Comparison of ENCODE assay signal across 19 mouse cellular contexts in the genomic region with DNA sequence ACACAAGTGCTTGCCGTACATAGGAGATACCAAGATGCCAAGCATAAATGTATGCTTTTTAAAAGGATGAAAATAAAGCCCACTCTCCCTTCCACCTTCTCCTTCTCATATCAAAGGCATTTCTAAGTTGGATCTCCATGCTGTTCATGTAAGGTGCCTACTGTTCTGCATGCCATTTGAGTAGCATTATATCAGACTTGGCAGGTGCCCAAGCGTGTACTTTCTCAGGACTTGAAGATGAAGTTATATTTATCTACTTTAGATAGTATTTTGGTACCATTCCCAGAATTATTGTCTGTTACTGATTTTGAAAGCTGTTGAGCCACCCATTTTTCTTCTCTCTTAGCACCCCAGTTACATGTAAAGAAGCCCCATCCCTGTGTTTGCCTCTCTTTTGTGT. TPM values are rescaled to one million over a fixed set of nuclear protein-coding genes. Genes with fewer than 3 reads are reported as not detected.
A peak's percentile ranks its signal among the peaks of the same experiment; 100 is the strongest.
DNase-seq lines count a peak whose midpoint lies in the region; ATAC-seq lines count a peak whose summit lies in the region.
"Had no signal": no experiment of that assay in that cellular context is flagged by ENCODE, and none has a peak within 500 bp of the region (broad histone marks: within the 10 kb centered on the region; RNA-seq: fewer than 3 reads in every experiment).

No protein-coding gene starts in this region.

- no peak overlapping the region for H3K27ac ChIP-seq in heart, embryonic 11.5 days (ENCODE audit: low read depth, low read length)
- H3K27ac ChIP-seq: embryonic facial prominence, embryonic 15.5 days; forebrain, embryonic 15.5 days; heart, adult 2 months; lung, embryonic 15.5 days; midbrain, embryonic 10.5 days had no signal

- DNase-seq in heart, postnatal 4 days: peak; percentile 22
- peak; percentile 71 for DNase-seq in layer of hippocampus, adult 9-11 months
- peak; percentile 79 for DNase-seq in right cerebral cortex, postnatal 14 days
- no peak for DNase-seq in spleen, postnatal 10 days (ENCODE audit: low spot score in 2 of 2)
- DNase-seq in ovary, postnatal 14 days (ENCODE audit: low spot score): no peak
- DNase-seq in adrenal gland, adult 18-20 months (ENCODE audit: low spot score in 2 of 2): no peak
- DNase-seq: B cell, adult 2 months; cerebellum, adult 9-11 months; heart, adult 2 months; kidney, postnatal 4 days; thymus, postnatal 14 days had no signal

- 74% methylated on average over 2 of the region's 2 CpGs for WGBS in heart, embryonic 11.5 days (ENCODE audit: insufficient replicate concordance)

- no peaks in the 10 kb centered on the region for H3K36me3 ChIP-seq in heart, embryonic 11.5 days (ENCODE audit: control insufficient read depth, insufficient read depth, low read length)
- H3K36me3 ChIP-seq: lung, embryonic 15.5 days had no signal

- H3K27me3 ChIP-seq in heart, embryonic 11.5 days (ENCODE audit: control insufficient read depth, insufficient read depth, low read length): no peaks in the 10 kb centered on the region
- H3K27me3 ChIP-seq: embryonic facial prominence, embryonic 15.5 days; forebrain, embryonic 15.5 days; lung, embryonic 15.5 days had no signal

- H3K4me1 ChIP-seq in heart, embryonic 11.5 days (ENCODE audit: control insufficient read depth, insufficient read depth, low read length): no peaks in the 10 kb centered on the region
- H3K4me1 ChIP-seq: embryonic facial prominence, embryonic 15.5 days; forebrain, embryonic 15.5 days; lung, embryonic 15.5 days; midbrain, embryonic 10.5 days had no signal

- no peak overlapping the region for H3K4me2 ChIP-seq in heart, embryonic 11.5 days
- H3K4me2 ChIP-seq: embryonic facial prominence, embryonic 15.5 days; forebrain, embryonic 15.5 days; lung, embryonic 15.5 days had no signal

- H3K9ac ChIP-seq in heart, embryonic 11.5 days (ENCODE audit: low read depth, low read length): no peak overlapping the region
- H3K9ac ChIP-seq: embryonic facial prominence, embryonic 15.5 days; forebrain, embryonic 15.5 days; lung, embryonic 15.5 days had no signal

- ATAC-seq in heart, embryonic 11.5 days (replicated peaks; ENCODE audit: insufficient number of reproducible peaks, low FRiP score, low TSS enrichment): no peak
- peak; percentile 77 for ATAC-seq in frontal cortex, adult (ENCODE audit: low TSS enrichment)
- ATAC-seq: activated CD4-positive, CD25-positive, alpha-beta regulatory T cell, adult 4 months; forebrain, embryonic 15.5 days had no signal

- no peaks in the 10 kb centered on the region for H3K9me3 ChIP-seq in heart, embryonic 11.5 days (replicated peaks; ENCODE audit: control insufficient read depth, low read length)
- H3K9me3 ChIP-seq: embryonic facial prominence, embryonic 15.5 days; forebrain, embryonic 15.5 days; G1E; lung, embryonic 15.5 days; midbrain, embryonic 10.5 days had no signal

- H3K4me3 ChIP-seq in heart, embryonic 11.5 days (ENCODE audit: low read depth, low read length): no peak overlapping the region
- H3K4me3 ChIP-seq: embryonic facial prominence, embryonic 15.5 days; forebrain, embryonic 15.5 days; heart, adult 2 months; lung, embryonic 15.5 days; midbrain, embryonic 10.5 days had no signal

RNA-seq across cellular contexts. Expression of a gene that starts 49.5 kb away (rescaled TPM):
- 1 to 10 TPM; 5.6 to 7.0 TPM for total RNA-seq in heart, postnatal 4 days (2021)
- polyA plus RNA-seq in heart, embryonic 11.5 days (2014; fragmentation: Nextera tagmentation; extraction: Ambion mirVana): 0.45 and 0.49 TPM in 2 replicates
- total RNA-seq in adrenal gland, adult 18-20 months (2021): 1 to 10 TPM; 2.8 to 3.6 TPM
- total RNA-seq: G1E had no signal
- polyA plus RNA-seq: activated CD4-positive, CD25-positive, alpha-beta regulatory T cell, adult 4 months had no signal

RNA-seq across cellular contexts. Expression of a gene that starts 51.2 kb away (rescaled TPM):
- total RNA-seq in heart, postnatal 4 days (2021): 1 to 10 TPM; 5.4 to 8.1 TPM
- polyA plus RNA-seq in heart, embryonic 11.5 days (2014; fragmentation: Nextera tagmentation; extraction: Ambion mirVana): 4.8 and 8.6 TPM in 2 replicates
- total RNA-seq in adrenal gland, adult 18-20 months (2021): 1 to 10 TPM; 8.2 to 9.7 TPM

Comparison
In these comparisons a context has a peak if more than half of its experiments do, and no peak if none do; other contexts are left out.
1. DNase-seq: peak in heart, postnatal 4 days (single experiment), layer of hippocampus, adult 9-11 months (single experiment) and right cerebral cortex, postnatal 14 days (single experiment); none in spleen, postnatal 10 days (0 of 2), ovary, postnatal 14 days (single experiment) and adrenal gland, adult 18-20 months (0 of 2).